Mouse (Mus musculus) c-Kit-positive CD71-positive TER-119-positive erythroid progenitor cells, embryonic 14.5 days (primary cell): Measurements from ENCODE around the gene Zmiz1.

Experiments used
- DNase-seq: peaks from one replicate; pipeline ENCODE4 v3.0.0-alpha.2; 2013; ENCODE audit warnings: low spot score

The Zmiz1 gene

GRCm38 (mm10) chr14:25616009-25616723 lies 157.2 kb downstream of the Zmiz1 start:
- DNase-seq: no peak

- DNase-seq: no peak
These were observed 158.3 kb downstream of the Zmiz1 start for GRCm38 (mm10) chr14:25617264-25617663.

GRCm38 (mm10) chr14:25619066-25619762 lies 160.2 kb downstream of the Zmiz1 start:
- DNase-seq: no peak

GRCm38 (mm10) chr14:25620766-25621165 lies 161.8 kb downstream of the Zmiz1 start:
- DNase-seq: no peak

- DNase-seq: no peak
These were observed 164.7 kb downstream of the Zmiz1 start for GRCm38 (mm10) chr14:25623698-25624097.

- no peak for DNase-seq
These were observed 165.7 kb downstream of the Zmiz1 start for GRCm38 (mm10) chr14:25624659-25625058.

- DNase-seq: no peak
These were observed 168.7 kb downstream of the Zmiz1 start for GRCm38 (mm10) chr14:25627599-25628255.

GRCm38 (mm10) chr14:25628448-25629099 lies 169.6 kb downstream of the Zmiz1 start:
- no peak for DNase-seq

GRCm38 (mm10) chr14:25629866-25630606 lies 171.1 kb downstream of the Zmiz1 start:
- DNase-seq: no peak

GRCm38 (mm10) chr14:25630647-25631409 lies 171.8 kb downstream of the Zmiz1 start:
- no peak for DNase-seq

- no peak for DNase-seq
These were observed 172.5 kb downstream of the Zmiz1 start for GRCm38 (mm10) chr14:25631481-25631880.

GRCm38 (mm10) chr14:25633539-25634300 lies 174.7 kb downstream of the Zmiz1 start:
- no peak for DNase-seq

- peak; percentile 32 for DNase-seq
These were observed 175.3 kb downstream of the Zmiz1 start for GRCm38 (mm10) chr14:25634328-25634727.

- no peak for DNase-seq
These were observed 176.8 kb downstream of the Zmiz1 start for GRCm38 (mm10) chr14:25635746-25636145.

GRCm38 (mm10) chr14:25636297-25636696 lies 177.3 kb downstream of the Zmiz1 start:
- no peak for DNase-seq

- DNase-seq: no peak
These were observed 180.3 kb downstream of the Zmiz1 start for GRCm38 (mm10) chr14:25639120-25639758.

GRCm38 (mm10) chr14:25639979-25640378 lies 181.0 kb downstream of the Zmiz1 start:
- DNase-seq: no peak

- DNase-seq: no peak
These were observed 181.6 kb downstream of the Zmiz1 start for GRCm38 (mm10) chr14:25640421-25641056.

- DNase-seq: no peak
These were observed 182.1 kb downstream of the Zmiz1 start for GRCm38 (mm10) chr14:25641067-25641466.
